Mouse (Mus musculus): ENCODE measurements around the gene Ina. TPM values are rescaled to one million over a fixed set of nuclear protein-coding genes. Genes with fewer than 3 reads are reported as not detected.

The Ina gene
- total and polyA plus RNA-seq, 3 experiments, result 0.11 TPM; not detected in 2

DNA sequence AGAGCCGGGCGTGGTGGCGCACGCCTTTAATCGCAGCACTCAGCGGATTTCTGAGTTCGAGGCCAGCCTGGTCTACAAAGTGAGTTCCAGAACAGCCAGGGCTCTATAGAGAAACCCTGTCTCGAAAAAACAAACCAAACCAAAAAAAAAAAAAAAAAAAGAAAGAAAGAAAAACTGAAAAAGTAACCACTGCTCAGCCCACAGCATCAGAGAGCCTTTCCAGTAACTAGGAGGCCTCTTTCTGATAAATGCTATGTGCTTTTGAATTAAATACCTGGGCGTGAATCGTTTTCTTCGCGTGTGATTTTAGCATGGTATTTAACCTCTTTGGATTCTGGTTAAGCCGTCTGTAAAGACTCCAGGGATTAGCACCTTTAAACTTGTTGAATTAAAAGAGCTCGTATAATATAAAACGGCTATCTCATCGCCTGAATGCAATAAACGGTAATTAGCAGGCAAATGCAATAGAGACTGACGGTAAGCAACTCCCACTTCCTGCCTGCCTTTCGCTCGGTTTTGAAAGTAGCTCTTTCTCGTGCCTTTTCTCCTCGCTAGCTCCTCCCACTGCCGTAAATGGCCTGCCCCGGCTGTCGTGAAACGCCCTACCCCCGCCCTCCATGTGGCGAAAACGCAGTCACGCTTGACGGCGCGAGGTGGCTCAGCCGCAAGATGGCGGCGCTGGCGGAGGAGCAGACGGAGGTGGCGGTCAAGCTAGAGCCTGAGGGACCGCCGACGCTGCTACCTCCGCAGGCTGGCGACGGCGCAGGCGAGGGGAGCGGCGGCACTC is 52.8 kb downstream of the Ina start, which contains the start of gene Taf5:
Taf5 (plus strand) TSS at position 651 of the 787 bp plus-strand sequence.
- Histone ChIP-seq H3K9me3 (replicated peaks) (no peaks in the 10 kb centered on the region), H3K4me1 (ENCODE audit: insufficient read depth, low read depth, low read length) (peaks cover 19% of the 10 kb centered on the region), H3K36me3 (replicated peaks) (peaks cover 37% of the 10 kb centered on the region), H3K4me3 (ENCODE audit: low read depth, low read length) (peak within 1 kb of the TSS; percentile 91), H3K27me3 (ENCODE audit: insufficient read depth, low read length) (no peaks in the 10 kb centered on the region; the same call in 1 of the 2 replicates)
- DNase-seq (ENCODE audit: low spot score) (peak; percentile 79), ATAC-seq (ENCODE audit: extremely low read depth, insufficient number of reproducible peaks, low FRiP score, poor library complexity, severe bottlenecking) (peak; percentile 59)
- TF ChIP-seq POLR2AphosphoS5 (IDR thresholded peaks at IDR 0.05; ENCODE audit: insufficient replicate concordance, low read depth, low read length) (no peak), GATA1 (IDR thresholded peaks at IDR 0.05; ENCODE audit: borderline replicate concordance, low read length) (no peak), TAL1 (conservative IDR thresholded peaks at IDR 0.05; ENCODE audit: low read depth, low read length) (no peak), GATA2 (IDR thresholded peaks at IDR 0.05; ENCODE audit: borderline replicate concordance, low read depth, low read length) (no peak), CTCF (IDR thresholded peaks at IDR 0.05; ENCODE audit: low read depth, low read length) (no peak)

DNA sequence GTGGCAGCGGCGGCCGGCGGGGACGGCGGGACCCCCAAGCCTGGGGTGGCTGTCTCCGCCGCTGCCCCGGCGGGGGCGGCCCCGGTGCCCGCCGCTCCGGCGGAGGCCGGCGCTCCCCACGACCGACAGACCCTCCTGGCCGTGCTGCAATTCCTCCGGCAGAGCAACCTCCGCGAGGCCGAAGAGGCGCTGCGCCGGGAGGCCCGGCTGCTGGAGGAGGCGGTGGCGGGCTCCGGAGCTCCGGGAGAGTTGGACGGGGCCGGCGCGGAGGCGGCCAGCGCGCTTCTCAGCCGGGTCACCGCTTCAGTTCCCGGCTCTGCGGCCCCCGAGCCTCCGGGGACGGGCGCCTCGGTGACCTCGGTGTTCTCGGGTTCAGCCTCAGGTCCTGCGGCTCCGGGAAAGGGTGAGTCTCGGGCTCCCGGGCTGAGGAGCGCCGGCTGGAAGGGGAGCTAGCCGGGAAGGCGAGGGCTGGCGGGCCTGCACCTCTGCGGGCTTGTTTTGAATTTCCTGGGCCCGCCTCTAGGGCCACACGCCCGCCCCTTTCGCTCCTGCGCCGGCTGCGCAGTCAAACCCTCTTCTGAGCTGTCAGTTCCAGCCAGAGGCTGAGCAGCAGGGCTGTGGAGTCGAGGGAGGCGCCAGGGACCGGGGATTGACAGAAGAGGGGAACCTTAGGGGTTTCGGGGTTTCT is 53.6 kb downstream of the Ina start:
- Histone ChIP-seq H3K4me1 (ENCODE audit: insufficient read depth, low read depth, low read length) (peaks cover 19% of the 10 kb centered on the region), H3K27me3 (ENCODE audit: insufficient read depth, low read length) (no peaks in the 10 kb centered on the region; the same call in 1 of the 2 replicates), H3K9me3 (replicated peaks) (no peaks in the 10 kb centered on the region), H3K4me3 (ENCODE audit: low read depth, low read length) (peak overlapping the region; percentile 91), H3K36me3 (replicated peaks) (peaks cover 45% of the 10 kb centered on the region)
- ATAC-seq (ENCODE audit: extremely low read depth, insufficient number of reproducible peaks, low FRiP score, poor library complexity, severe bottlenecking), result peak; percentile 88
- DNase-seq (ENCODE audit: low spot score), result peak; percentile 87
- TF ChIP-seq GATA1 (IDR thresholded peaks at IDR 0.05; ENCODE audit: borderline replicate concordance, low read length) (no peak), GATA2 (IDR thresholded peaks at IDR 0.05; ENCODE audit: borderline replicate concordance, low read depth, low read length) (no peak), CTCF (IDR thresholded peaks at IDR 0.05; ENCODE audit: low read depth, low read length) (no peak)

Other genes starting within 250 kb of the Ina start
- gene Nt5c2, start 455 bp downstream of the Ina start, total RNA-seq (2014; fragmentation: Nextera tagmentation), result 148 TPM in 2 replicates
- gene Nt5c2, start 455 bp downstream of the Ina start, total RNA-seq (2017), result 136 and 158 TPM in 2 replicates
- 7.2 and 17.0 TPM in 2 replicates for gene Nt5c2, start 455 bp downstream of the Ina start, polyA plus RNA-seq (2012)
- 22.7 and 25.9 TPM in 2 replicates for gene Pcgf6, start 36.2 kb downstream of the Ina start, total RNA-seq (2014; fragmentation: Nextera tagmentation)
- 16.9 and 18.1 TPM in 2 replicates for gene Pcgf6, start 36.2 kb downstream of the Ina start, total RNA-seq (2017)
- 14.7 and 16.6 TPM in 2 replicates for gene Pcgf6, start 36.2 kb downstream of the Ina start, polyA plus RNA-seq (2012)
- 18.1 and 23.0 TPM in 2 replicates for gene Taf5, start 53.0 kb downstream of the Ina start, total RNA-seq (2014; fragmentation: Nextera tagmentation)
- 22.0 and 22.6 TPM in 2 replicates for gene Taf5, start 53.0 kb downstream of the Ina start, total RNA-seq (2017)
- 7.4 and 10.1 TPM in 2 replicates for gene Taf5, start 53.0 kb downstream of the Ina start, polyA plus RNA-seq (2012)
- 144 and 195 TPM in 2 replicates for gene Usmg5, start 75.9 kb downstream of the Ina start, total RNA-seq (2014; fragmentation: Nextera tagmentation)
- 1,057 and 1,170 TPM in 2 replicates for gene Usmg5, start 75.9 kb downstream of the Ina start, total RNA-seq (2017)
- gene Usmg5, start 75.9 kb downstream of the Ina start, polyA plus RNA-seq (2012), result 15.0 and 27.1 TPM in 2 replicates
- 27.2 and 27.5 TPM in 2 replicates for gene Pdcd11, start 76.1 kb downstream of the Ina start, total RNA-seq (2014; fragmentation: Nextera tagmentation)
- gene Pdcd11, start 76.1 kb downstream of the Ina start, total RNA-seq (2017), result 29.3 and 30.9 TPM in 2 replicates
- 32.9 and 37.5 TPM in 2 replicates for gene Pdcd11, start 76.1 kb downstream of the Ina start, polyA plus RNA-seq (2012)
- gene Calhm2, start 123.6 kb downstream of the Ina start, total RNA-seq (2014; fragmentation: Nextera tagmentation), result not detected in 2 replicates
- gene Calhm2, start 123.6 kb downstream of the Ina start, total RNA-seq (2017), result 0.17 and 0.44 TPM in 2 replicates
- 0.07 and 0.08 TPM in 2 replicates for gene Calhm2, start 123.6 kb downstream of the Ina start, polyA plus RNA-seq (2012)
- not detected in 2 replicates for gene Calhm1, start 129.6 kb downstream of the Ina start, total RNA-seq (2014; fragmentation: Nextera tagmentation)
- gene Calhm1, start 129.6 kb downstream of the Ina start, total RNA-seq (2017), result not detected in 2 replicates
- gene Calhm1, start 129.6 kb downstream of the Ina start, polyA plus RNA-seq (2012), result not detected in 2 replicates
- not detected in 2 replicates for gene Calhm3, start 143.1 kb downstream of the Ina start, total RNA-seq (2014; fragmentation: Nextera tagmentation)
- 0.16 TPM in 1 of 2 replicates, not detected in the other for gene Calhm3, start 143.1 kb downstream of the Ina start, total RNA-seq (2017)
- gene Calhm3, start 143.1 kb downstream of the Ina start, polyA plus RNA-seq (2012), result not detected in 2 replicates
- gene Neurl1a, start 164.1 kb downstream of the Ina start, total RNA-seq (2014; fragmentation: Nextera tagmentation), result not detected in 2 replicates
- gene Neurl1a, start 164.1 kb downstream of the Ina start, total RNA-seq (2017), result 0.05 and 0.06 TPM in 2 replicates
- not detected in 2 replicates for gene Neurl1a, start 164.1 kb downstream of the Ina start, polyA plus RNA-seq (2012)

Measured in G1E (cell line).